Mouse (Mus musculus) megakaryocyte, embryonic 14.5 days (primary cell): Measurements from ENCODE around the gene Slc44a2.

ENCODE experiments used
- FLI1 ChIP-seq: IDR thresholded peaks from 2 replicates; pipeline ENCODE4 v1.6.1; 2012; ENCODE audit warnings: low read length, inconsistent platforms, mixed read lengths
- GATA1 ChIP-seq: IDR thresholded peaks from 3 replicates; pipeline ENCODE4 v1.6.1; 2012; ENCODE audit warnings: mixed read lengths, low read length, inconsistent platforms, borderline replicate concordance

- no peak for TF ChIP-seq FLI1
- TF ChIP-seq GATA1: no peak
Observed at GRCm38 (mm10) chr9:21372508-21372907, 52.0 kb downstream of the Slc44a2 start.
